9 mouse cellular contexts compared by ENCODE assay signal in genomic region chr12:44858110-44858885, GRCm38 (mm10).
A peak's percentile ranks its signal among the peaks of the same experiment; 100 is the strongest.
DNase-seq lines count a peak whose midpoint lies in the region; ATAC-seq lines count a peak whose summit lies in the region.
"Had no signal": no experiment of that assay in that cellular context is flagged by ENCODE, and none has a peak within 500 bp of the region (broad histone marks: within the 10 kb centered on the region; RNA-seq: fewer than 3 reads in every experiment).

No protein-coding gene starts in this region.

- ATAC-seq in kidney, embryonic 14.5 days (ENCODE audit: low FRiP score, low TSS enrichment), result peak; percentile 73; the same call in 1 of the 2 replicates

- H3K27me3 ChIP-seq in heart, embryonic 10.5 days (ENCODE audit: insufficient read depth, poor library complexity, severe bottlenecking), result no peaks in the 10 kb centered on the region
- no peaks in the 10 kb centered on the region for H3K27me3 ChIP-seq in kidney, embryonic 14.5 days (ENCODE audit: control insufficient read depth, insufficient read depth, low read length)

- H3K4me1 ChIP-seq in heart, embryonic 10.5 days, result peaks cover 19% of the 10 kb centered on the region; the same call in 1 of the 2 replicates
- no peaks in the 10 kb centered on the region for H3K4me1 ChIP-seq in kidney, embryonic 14.5 days (ENCODE audit: control insufficient read depth, insufficient read depth, low read length)

- no peaks in the 10 kb centered on the region for H3K9me3 ChIP-seq in heart, embryonic 10.5 days
- H3K9me3 ChIP-seq in kidney, embryonic 14.5 days (ENCODE audit: control insufficient read depth, low read length), result no peaks in the 10 kb centered on the region

- DNase-seq in urinary bladder, postnatal 14 days (ENCODE audit: low spot score), result peak; percentile 51
- DNase-seq in urinary bladder, adult 2 months (ENCODE audit: low spot score), result no peak
- peak; percentile 8 for DNase-seq in fat pad, adult 2 months (ENCODE audit: extremely low read depth, low read depth, low spot score)
- DNase-seq in heart, embryonic 10.5 days (ENCODE audit: low spot score), result no peak
- DNase-seq in liver, result peak; percentile 38
- peak; percentile 33 to 50 for DNase-seq in monocyte, adult 2 months (ENCODE audit: low read depth in 1 of 2, low spot score in 2 of 2)
- no peak for DNase-seq in MN1 (ENCODE audit: low spot score)

- H3K9ac ChIP-seq in kidney, embryonic 14.5 days (ENCODE audit: low read depth, low read length), result no peak overlapping the region

- no peak overlapping the region for H3K4me2 ChIP-seq in kidney, embryonic 14.5 days (replicated peaks; ENCODE audit: low read depth, low read length)

- H3K4me3 ChIP-seq in heart, embryonic 10.5 days, result no peak overlapping the region
- H3K4me3 ChIP-seq in kidney, embryonic 14.5 days (ENCODE audit: low read length), result no peak overlapping the region

- 36% methylated on average over 4 of the region's 4 CpGs for WGBS in heart, embryonic 10.5 days
- 53% methylated on average over 4 of the region's 4 CpGs for WGBS in kidney, embryonic 14.5 days

- peak overlapping the region; percentile 7; the same call in 1 of the 2 replicates for H3K27ac ChIP-seq in heart, embryonic 10.5 days
- H3K27ac ChIP-seq in kidney, embryonic 14.5 days (ENCODE audit: low read depth, low read length), result no peak overlapping the region

- H3K36me3 ChIP-seq in heart, embryonic 10.5 days, result no peaks in the 10 kb centered on the region
- H3K36me3 ChIP-seq in kidney, embryonic 14.5 days (ENCODE audit: control insufficient read depth, insufficient read depth, low read length), result 0 out of 2 replicates have a peak, but pooled peaks cover 3% of the 10 kb centered on the region
- H3K36me3 ChIP-seq: G1E had no signal

Comparison
In these comparisons a context has a peak if more than half of its experiments do, and no peak if none do; other contexts are left out.
1. DNase-seq: peak in urinary bladder, postnatal 14 days (single experiment), fat pad, adult 2 months (single experiment), liver (single experiment) and monocyte, adult 2 months (2 of 2); none in urinary bladder, adult 2 months (single experiment), heart, embryonic 10.5 days (single experiment) and MN1 (single experiment).